Mouse (Mus musculus): Measurements from ENCODE around the gene Nox4.

GRCm38 (mm10) chr7:87246940-87247339 lies 1.0 kb downstream of the Nox4 start:
- no peak for TF ChIP-seq CTCF (conservative IDR thresholded peaks at IDR 0.05; ENCODE audit: insufficient read depth, insufficient read length, low read depth, low read length)
- no peak for TF ChIP-seq POLR2A (IDR thresholded peaks at IDR 0.05; ENCODE audit: low read depth, low read length)
